Mouse (Mus musculus) retina, postnatal 7 days (tissue): ENCODE measurements at regions not wholly inside any gene's neighbourhood (a gene's known extent, or its start where the extent isn't known, plus 50 kb on each side); places are given as distances from the start of the nearest gene placed in this dataset.

Experiments used
- DNase-seq: peaks from one replicate; pipeline ENCODE4 v3.0.0-alpha.2; 2012; ENCODE audit warnings: low read depth, low spot score

DNA sequence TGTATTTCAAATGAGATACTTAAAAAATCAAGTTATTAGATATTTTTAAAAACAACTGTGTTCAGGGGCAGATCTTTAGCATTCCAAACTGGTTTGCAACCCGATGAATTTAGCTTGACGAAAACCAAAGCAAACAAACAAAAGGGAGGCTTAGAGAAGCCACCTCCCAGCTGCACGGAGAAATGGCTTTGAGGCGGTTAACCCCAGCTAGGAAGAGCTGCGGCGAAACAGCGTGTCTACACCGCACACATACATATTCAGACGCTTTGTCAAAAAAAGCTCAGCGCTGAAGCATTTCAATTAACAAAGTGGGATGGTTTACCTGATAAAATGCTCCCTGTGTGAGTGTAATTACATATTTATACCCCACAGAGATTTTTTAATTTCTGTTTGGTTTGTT lies 123.0 kb upstream of the Ap5m1 start:
- no peak for DNase-seq

GRCm38 (mm10) chr14:48930886-48931285 lies 135.0 kb upstream of the Ap5m1 start:
- DNase-seq = no peak

- no peak for DNase-seq
Observed at GRCm38 (mm10) chr14:48925870-48926269, 140.0 kb upstream of the Ap5m1 start.

DNA sequence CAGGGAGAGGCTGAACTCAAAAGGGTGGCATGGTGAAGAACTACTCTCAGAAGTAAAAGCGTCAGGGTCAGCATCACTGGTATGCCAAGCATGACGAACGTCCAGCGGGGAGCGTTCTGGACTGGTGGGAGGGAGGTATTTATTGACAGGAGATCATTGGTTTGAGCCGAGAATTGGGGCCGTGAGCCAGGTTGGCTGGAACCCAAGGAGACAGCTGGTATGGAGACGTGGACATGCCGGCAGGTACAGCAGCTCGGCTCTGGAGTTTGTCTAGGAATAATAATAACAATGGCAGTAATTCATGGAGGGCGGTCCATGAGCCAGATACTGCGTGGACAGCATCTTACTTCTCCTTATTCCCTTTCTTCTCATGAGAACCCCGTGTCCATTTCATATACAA lies 156.5 kb upstream of the Ap5m1 start:
- DNase-seq = no peak

- no peak for DNase-seq
Observed at GRCm38 (mm10) chr14:48907991-48908698, 157.8 kb upstream of the Ap5m1 start.

- no peak for DNase-seq
Observed at GRCm38 (mm10) chr14:48907403-48907973, 158.4 kb upstream of the Ap5m1 start.

GRCm38 (mm10) chr14:48906956-48907355 lies 158.9 kb upstream of the Ap5m1 start:
- DNase-seq = no peak

GRCm38 (mm10) chr14:48904576-48904975 lies 161.3 kb upstream of the Ap5m1 start:
- DNase-seq = no peak

DNA sequence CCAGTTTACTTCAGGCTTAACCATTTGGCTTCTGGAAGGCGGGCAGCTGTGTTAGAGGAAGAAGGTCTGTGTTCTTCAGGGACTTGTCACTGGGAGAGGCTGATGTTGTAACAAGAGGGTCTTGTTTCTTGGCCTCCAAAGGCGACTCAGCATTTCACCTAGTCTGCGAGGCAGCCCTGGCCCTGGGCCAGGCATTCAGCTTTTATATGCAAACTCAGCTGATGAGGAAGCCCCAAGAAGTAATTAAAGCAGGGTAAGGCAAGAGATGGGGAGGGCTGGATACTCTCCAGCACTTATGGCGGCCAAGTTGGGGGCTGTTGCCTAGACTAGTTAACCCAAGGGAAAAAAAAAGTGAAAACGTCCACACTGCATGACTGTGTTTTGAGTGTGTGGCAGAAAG lies 162.4 kb upstream of the Ap5m1 start:
- DNase-seq = no peak

GRCm38 (mm10) chr14:48900201-48900600 lies 165.7 kb upstream of the Ap5m1 start:
- DNase-seq = no peak

DNA sequence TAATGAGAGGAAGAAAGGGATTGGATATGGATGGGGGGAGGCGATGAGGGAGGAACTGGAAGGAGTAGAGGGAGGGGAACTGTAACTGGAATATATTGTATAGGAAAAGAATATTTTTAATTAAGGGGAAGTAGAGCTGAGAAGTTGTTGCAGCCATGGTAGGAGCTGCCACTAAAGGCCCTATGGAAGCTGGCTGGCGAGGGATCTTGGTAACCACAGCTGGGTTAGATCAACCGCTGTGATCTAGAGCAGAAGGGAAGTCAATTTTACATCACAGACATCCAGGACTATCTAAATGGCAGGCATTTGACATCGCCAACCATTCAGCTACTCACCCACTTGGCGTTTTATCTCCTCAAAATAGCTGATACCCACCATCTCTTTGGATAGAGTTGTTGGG lies 168.8 kb upstream of the Ap5m1 start:
- no peak for DNase-seq

- no peak for DNase-seq
Observed at GRCm38 (mm10) chr14:48896235-48896634, 169.7 kb upstream of the Ap5m1 start.

- no peak for DNase-seq
Observed at GRCm38 (mm10) chr14:48891216-48891615, 174.7 kb upstream of the Ap5m1 start.

DNA sequence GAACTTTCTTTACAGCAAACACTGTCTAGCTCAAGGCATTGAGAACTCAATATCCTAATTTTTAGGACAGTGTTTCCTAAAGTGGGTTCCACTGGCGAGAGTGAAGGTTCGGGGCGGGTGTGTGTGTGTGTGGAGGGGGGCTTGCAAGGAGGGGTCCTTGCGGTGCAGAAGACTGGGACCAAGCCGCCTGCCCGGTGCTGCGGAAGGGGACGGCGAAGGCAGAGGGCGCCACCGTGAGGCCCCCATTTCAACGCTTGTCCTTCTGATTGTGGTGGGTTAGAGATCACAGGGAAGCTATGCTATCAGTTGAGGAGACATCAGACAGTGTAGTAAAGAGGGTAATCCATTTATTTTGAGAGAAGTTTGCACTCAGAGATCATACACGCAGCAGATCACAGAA lies 176.9 kb upstream of the Ap5m1 start:
- no peak for DNase-seq

DNA sequence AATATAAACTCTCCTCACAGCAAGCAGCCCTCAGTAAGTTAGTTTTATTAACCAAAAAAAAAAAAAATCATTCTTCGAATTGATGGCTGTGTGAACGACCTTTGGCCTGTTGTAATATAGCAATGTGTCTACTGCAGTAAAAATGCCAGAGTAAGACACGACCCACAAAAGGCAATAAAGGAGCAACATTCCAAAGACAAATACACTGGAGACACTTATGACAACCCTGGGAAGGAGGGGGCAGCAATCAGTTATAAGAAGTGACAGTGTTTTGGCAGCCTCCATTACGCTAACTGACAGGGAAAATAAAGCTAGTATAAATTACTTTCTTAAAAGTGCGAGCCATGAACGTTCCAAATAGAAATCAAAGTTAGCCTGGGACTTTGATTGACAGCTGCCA lies 185.9 kb upstream of the Ap5m1 start:
- no peak for DNase-seq

GRCm38 (mm10) chr14:48877998-48878657 lies 187.8 kb upstream of the Ap5m1 start:
- no peak for DNase-seq

- DNase-seq = no peak
Observed at GRCm38 (mm10) chr14:48871313-48871712, 194.6 kb upstream of the Ap5m1 start.

DNA sequence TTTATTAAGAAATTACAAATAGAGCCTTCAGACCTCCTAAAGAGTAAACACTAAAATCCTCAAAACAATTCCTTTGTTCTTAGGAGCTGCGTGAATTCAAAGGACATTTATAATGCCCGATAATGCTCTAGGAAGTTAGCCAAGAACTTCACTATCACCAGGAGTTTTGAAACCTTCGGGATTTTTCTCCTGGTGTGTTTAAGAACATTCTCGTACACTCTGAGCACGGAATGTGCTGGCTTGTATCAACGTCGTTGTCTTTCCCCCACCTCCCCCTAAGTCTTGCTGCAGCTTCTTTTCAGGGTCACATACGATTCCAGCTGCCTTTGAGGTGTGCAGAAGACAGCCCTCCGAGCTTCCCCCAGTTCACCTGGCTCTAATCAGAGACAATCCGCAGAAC lies 195.9 kb upstream of the Ap5m1 start:
- DNase-seq = no peak

DNA sequence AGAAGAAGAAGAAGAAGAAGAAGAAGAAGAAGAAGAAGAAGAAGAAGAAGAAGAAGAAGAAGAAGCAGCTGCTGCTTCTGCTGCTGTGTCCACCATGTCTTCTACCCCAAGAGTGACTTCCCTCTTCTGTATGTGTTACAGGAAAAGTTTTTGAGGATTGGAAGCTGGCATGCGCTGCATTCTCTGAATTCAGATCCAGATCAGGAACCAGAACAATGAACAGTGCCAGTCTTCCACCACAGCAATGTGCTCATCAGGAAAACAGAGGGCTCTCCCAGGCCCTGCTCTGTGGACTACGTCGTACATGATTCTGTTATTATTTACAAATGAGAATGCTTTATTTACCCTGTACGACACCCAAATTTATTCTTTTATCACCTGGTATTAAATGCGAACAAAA lies 181.8 kb upstream of the Otx2 start:
- no peak for DNase-seq

- no peak for DNase-seq
Observed at GRCm38 (mm10) chr14:48854188-48854924, 180.7 kb upstream of the Otx2 start.

DNA sequence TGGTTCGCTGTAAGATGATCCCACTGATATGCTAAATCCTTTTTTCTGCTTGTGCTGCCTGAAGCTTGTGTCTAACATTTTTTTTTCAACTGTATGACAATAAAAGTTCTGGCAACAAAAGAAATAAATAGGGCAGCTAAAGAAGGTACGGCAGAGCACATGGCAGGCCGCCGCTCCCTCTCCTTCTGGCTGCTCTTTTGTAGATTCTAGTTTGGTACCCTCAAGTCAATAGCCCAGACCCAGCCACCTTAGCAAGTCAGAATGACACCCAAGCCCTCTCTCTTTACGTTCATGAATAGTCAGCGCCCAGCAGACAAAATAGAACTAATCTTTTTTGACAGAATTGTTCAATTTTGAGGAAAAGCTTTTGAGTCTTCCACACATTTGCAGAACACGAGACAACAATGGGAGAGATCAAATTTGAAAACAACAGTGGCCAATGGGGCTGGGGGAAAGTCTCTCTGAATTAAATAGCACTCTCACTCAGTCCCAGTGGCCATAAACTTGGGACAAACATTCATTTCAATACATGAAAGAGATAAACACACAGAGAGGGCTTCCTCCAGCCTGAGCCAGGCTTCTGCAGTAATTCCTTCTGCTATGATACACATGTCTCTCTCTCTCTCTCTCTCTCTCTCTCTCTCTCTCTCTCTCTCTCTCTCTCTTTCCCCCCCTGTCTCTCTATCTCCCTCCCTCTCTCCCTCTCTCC lies 180.0 kb upstream of the Otx2 start:
- no peak for DNase-seq

DNA sequence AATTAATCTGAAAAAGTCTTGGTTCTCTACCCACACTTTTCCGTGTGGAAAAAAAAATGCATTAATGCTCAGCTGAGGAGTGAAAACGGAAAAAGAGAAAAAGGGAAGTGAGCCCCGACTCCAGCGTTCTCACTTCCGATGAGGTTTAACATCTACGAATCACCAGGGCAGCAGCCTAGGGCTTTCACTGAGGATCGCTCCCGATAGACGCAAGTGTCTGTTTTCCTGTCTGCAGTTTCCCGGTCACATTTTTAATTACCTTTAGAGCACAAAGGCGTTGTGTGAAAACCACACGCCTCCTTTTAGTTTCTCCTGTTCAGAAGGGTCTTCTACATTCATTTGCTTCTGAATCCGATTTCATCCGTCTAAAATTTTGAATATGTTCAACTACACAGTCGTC lies 179.2 kb upstream of the Otx2 start:
- DNase-seq = no peak
